Mouse (Mus musculus) ES-E14 (cell line): ENCODE data around the gene Nucks1. TPM values are rescaled to one million over a fixed set of nuclear protein-coding genes. Genes with fewer than 3 reads are reported as not detected.

ENCODE experiments used
- DNase-seq: peaks from one replicate; pipeline ENCODE4 v3.0.0-alpha.2; 2013; ENCODE audit warnings: low read depth, low spot score
- H3K27ac ChIP-seq: 2 replicates; pipeline ENCODE4 v1.5.1; 2012; ENCODE audit warnings: low read depth, mild to moderate bottlenecking, low read length, moderate library complexity, mixed read lengths; ENCODE audit not compliant: poor library complexity, insufficient read depth, severe bottlenecking
- H3K36me3 ChIP-seq: 2 replicates; pipeline ENCODE4 v1.6.1; 2012; ENCODE audit warnings: mild to moderate bottlenecking, low read length, moderate library complexity, mixed read lengths; ENCODE audit not compliant: control insufficient read depth, poor library complexity, insufficient read depth, severe bottlenecking
- H3K4me1 ChIP-seq, 2 experiments: fragments of 150-350 bp in 1 of 2; sonication (generic) in 1 of 2; 2 replicates each; pipeline ENCODE4 v1.6.1; 2012; ENCODE audit warnings: low read length in 2 of 2, mild to moderate bottlenecking in 1 of 2, mixed read lengths in 1 of 2; ENCODE audit not compliant: control insufficient read depth in 2 of 2, insufficient read depth in 2 of 2, poor library complexity in 1 of 2
- H3K4me3 ChIP-seq, 2 experiments: fragments of 150-350 bp in 1 of 2; sonication (generic) in 1 of 2; 2 replicates each; pipeline ENCODE4 v1.5.1; 2012; ENCODE audit warnings: low read length in 2 of 2, low read depth in 1 of 2, mild to moderate bottlenecking in 1 of 2, mixed read lengths in 1 of 2; ENCODE audit not compliant: insufficient read depth in 1 of 2, poor library complexity in 1 of 2, severe bottlenecking in 1 of 2
- H3K9ac ChIP-seq: 2 replicates; pipeline ENCODE4 v1.6.1; 2012; ENCODE audit warnings: low read depth, mild to moderate bottlenecking, low read length, mixed read lengths; ENCODE audit not compliant: poor library complexity, insufficient read depth, severe bottlenecking
- H3K9me3 ChIP-seq: fragments of 150-350 bp; sonication (generic); 2 replicates; pipeline ENCODE4 v1.6.1; 2012; ENCODE audit warnings: low read depth, mild to moderate bottlenecking, low read length; ENCODE audit not compliant: control insufficient read depth, insufficient read depth
- CHD2 ChIP-seq: IDR thresholded peaks from 2 replicates; pipeline ENCODE4 v1.6.1; 2014; ENCODE audit warnings: mild to moderate bottlenecking, low read depth, low read length, inconsistent platforms
- HCFC1 ChIP-seq: IDR thresholded peaks from 2 replicates; pipeline ENCODE4 v1.6.1; 2012; ENCODE audit warnings: low read length, inconsistent platforms, borderline replicate concordance; ENCODE audit not compliant: insufficient read depth
- MAFK ChIP-seq: IDR thresholded peaks from 2 replicates; pipeline ENCODE4 v1.6.1; 2014; ENCODE audit warnings: mild to moderate bottlenecking, low read depth, low read length, inconsistent platforms; ENCODE audit not compliant: insufficient read depth
- ZC3H11A ChIP-seq: IDR thresholded peaks from 2 replicates; pipeline ENCODE4 v1.6.1; 2012; ENCODE audit warnings: low read depth, mild to moderate bottlenecking, inconsistent platforms, low read length, borderline replicate concordance
- ZNF384 ChIP-seq: IDR thresholded peaks from 2 replicates; pipeline ENCODE4 v1.6.1; 2012; ENCODE audit warnings: low read depth, low read length, inconsistent platforms
- in situ Hi-C, 2 experiments: fragments of 600-800 bp; cut with MboI; formaldehyde crosslinking; loops; one replicate each; pipeline ENCODE4 v1.15.1; 2025; ENCODE audit warnings: low sequenced_read_pairs in 2 of 2, inconsistent platforms in 1 of 2; ENCODE audit not compliant: unreplicated experiment in 2 of 2
- total RNA-seq: library from RNA; depleted of rRNA; stranded (reverse); fragments of 300-350 nt; gene quantifications from 2 replicates; pipeline ENCODE4 v1.2.3, GENCODE M21; 2012

Nucks1 gene
- total RNA-seq, 1 experiment, result 219 TPM

GRCm38 (mm10) chr1:131910674-131911558, 582 bp downstream of the Nucks1 start:
- H3K4me1 ChIP-seq, result peaks cover 0 to 17% of the 10 kb centered on the region in 2 experiments; a peak in 2 of 4 replicates
- peak; percentile 97 for TF ChIP-seq CHD2
- TF ChIP-seq MAFK, result no peak
- no peak for TF ChIP-seq ZC3H11A
- TF ChIP-seq ZNF384, result no peak
- TF ChIP-seq HCFC1, result peak; percentile 23; the same call in 1 of the 2 replicates
- H3K4me3 ChIP-seq, result peak overlapping the region; percentile 68 to 99
- H3K27ac ChIP-seq, result peak overlapping the region; percentile 92
- H3K36me3 ChIP-seq, result peaks cover 4% of the 10 kb centered on the region
- DNase-seq, result peak; percentile 73
- in situ Hi-C loops, result no loop called here
- H3K9me3 ChIP-seq, result no peaks in the 10 kb centered on the region
- H3K9ac ChIP-seq, result peak overlapping the region; percentile 99

GRCm38 (mm10) chr1:131917634-131918033, 7.3 kb downstream of the Nucks1 start:
- no peak for DNase-seq
- in situ Hi-C loops, result no loop called here
- Histone ChIP-seq H3K9me3 (no peaks in the 10 kb centered on the region), H3K27ac (no peak overlapping the region), H3K9ac (peak overlapping the region; percentile 37; the same call in 1 of the 2 replicates), H3K36me3 (peaks cover 20% of the 10 kb centered on the region), H3K4me1 (peaks cover 0 to 5% of the 10 kb centered on the region in 2 experiments; a peak in 2 of 4 replicates), H3K4me3 (no peak overlapping the region)
- no peak for TF ChIP-seq CHD2

GRCm38 (mm10) chr1:131919052-131919451, 8.7 kb downstream of the Nucks1 start:
- Histone ChIP-seq H3K9ac (no peak overlapping the region), H3K4me3 (no peak overlapping the region), H3K9me3 (no peaks in the 10 kb centered on the region), H3K4me1 (peaks cover 0 to 2% of the 10 kb centered on the region in 2 experiments; a peak in 2 of 4 replicates), H3K27ac (no peak overlapping the region), H3K36me3 (peaks cover 22% of the 10 kb centered on the region)
- no peak for DNase-seq
- in situ Hi-C loops, result no loop called here
- TF ChIP-seq CHD2 (no peak), MAFK (no peak), ZC3H11A (no peak), HCFC1 (no peak), ZNF384 (no peak)

- Histone ChIP-seq H3K27ac (no peak overlapping the region), H3K4me3 (no peak overlapping the region), H3K4me1 (no peaks in the 10 kb centered on the region), H3K9ac (no peak overlapping the region), H3K36me3 (peaks cover 30% of the 10 kb centered on the region), H3K9me3 (no peaks in the 10 kb centered on the region)
- in situ Hi-C loops, result no loop called here
- DNase-seq, result no peak
- TF ChIP-seq HCFC1, result no peak
- TF ChIP-seq MAFK, result no peak
These were observed 11.8 kb downstream of the Nucks1 start for GRCm38 (mm10) chr1:131922100-131922499.

- no peaks in the 10 kb centered on the region for H3K9me3 ChIP-seq
- peaks cover 33% of the 10 kb centered on the region for H3K36me3 ChIP-seq
- no peak for DNase-seq
- H3K9ac ChIP-seq, result no peak overlapping the region
- H3K27ac ChIP-seq, result no peak overlapping the region
- H3K4me3 ChIP-seq, result no peak overlapping the region
- no peak for TF ChIP-seq MAFK
- no peak for TF ChIP-seq ZNF384
- TF ChIP-seq HCFC1, result no peak
- TF ChIP-seq ZC3H11A, result no peak
- TF ChIP-seq CHD2, result no peak
- H3K4me1 ChIP-seq, result no peaks in the 10 kb centered on the region
- in situ Hi-C loops, result no loop called here
These were observed 23.1 kb downstream of the Nucks1 start for GRCm38 (mm10) chr1:131933471-131933870.
